Mouse (Mus musculus) kidney, adult 11 months (tissue): ENCODE results near the gene Zfyve16.

Experiments used
- DNase-seq: peaks from one replicate; pipeline ENCODE4 v3.0.0; 2022

Zfyve16 gene

GRCm38 (mm10) chr13:92464698-92465097, 66.0 kb downstream of the Zfyve16 start:
- DNase-seq, result no peak

GRCm38 (mm10) chr13:92446872-92447271, 83.8 kb downstream of the Zfyve16 start:
- no peak for DNase-seq

DNA sequence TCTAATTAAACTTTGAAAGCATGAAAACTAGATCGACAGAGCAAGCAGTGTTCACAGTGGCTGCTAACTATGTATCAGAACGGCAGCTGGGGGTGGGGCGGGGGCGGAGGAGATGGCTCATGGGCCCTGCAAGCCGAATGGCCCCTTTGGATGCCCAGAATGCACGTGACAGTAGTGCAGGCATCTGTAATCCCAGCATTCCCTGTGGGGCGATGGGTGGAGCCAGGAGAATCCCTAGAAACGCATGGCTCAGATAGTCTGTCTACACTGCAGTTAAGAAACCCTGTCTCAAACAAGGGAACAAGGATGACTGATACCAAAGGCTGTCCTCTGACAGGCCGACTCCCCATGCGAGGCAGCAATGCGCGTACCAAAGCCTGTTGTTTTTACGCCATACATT, 90.4 kb downstream of the Zfyve16 start:
- no peak for DNase-seq

- no peak for DNase-seq
These were observed 92.0 kb downstream of the Zfyve16 start for GRCm38 (mm10) chr13:92438656-92439055.
